Comparison of ENCODE assay signal across 7 mouse cellular contexts in the genomic region with DNA sequence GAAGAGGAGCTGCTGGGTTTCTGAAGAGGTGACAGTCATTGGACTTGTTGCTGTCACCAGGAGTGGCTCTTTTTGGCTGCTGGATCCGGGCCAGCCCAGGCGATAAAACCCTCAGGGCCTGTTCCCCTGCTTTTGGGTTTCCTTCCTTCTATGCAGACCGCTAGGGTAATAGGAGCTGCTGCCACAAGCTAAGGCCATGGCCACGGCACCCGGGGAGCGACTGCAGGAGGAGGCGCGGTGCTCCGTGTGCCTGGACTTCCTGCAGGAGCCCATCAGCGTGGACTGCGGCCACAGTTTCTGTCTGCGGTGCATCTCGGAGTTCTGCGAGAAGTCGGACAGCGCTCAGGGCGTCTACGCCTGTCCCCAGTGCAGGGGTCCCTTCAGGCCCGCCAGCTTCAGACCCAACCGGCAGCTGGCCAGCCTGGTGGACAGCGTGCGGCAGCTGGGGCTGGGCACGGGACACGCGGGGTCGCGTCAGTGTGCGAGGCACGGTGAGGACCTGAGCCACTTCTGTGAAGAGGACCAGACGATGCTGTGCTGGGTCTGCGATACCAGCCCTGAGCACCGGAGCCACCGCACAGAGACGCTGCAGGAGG. TPM values are rescaled to one million over a fixed set of nuclear protein-coding genes. Genes with fewer than 3 reads are reported as not detected.
DNase-seq lines count a peak whose midpoint lies in the region; ATAC-seq and TF ChIP-seq lines count a peak whose summit lies in the region.

A gene (plus strand): TSS at position 194 of the 596 bp plus-strand sequence.

- no peak within 1 kb of the TSS for H3K27ac ChIP-seq in lung, embryonic 15.5 days
- H3K27ac ChIP-seq in forebrain, embryonic 11.5 days (ENCODE audit: low read depth, low read length), result peak within 1 kb of the TSS; percentile 37; the same call in 1 of the 2 replicates
- no peak within 1 kb of the TSS for H3K27ac ChIP-seq in intestine, postnatal 0 days (ENCODE audit: low read depth, low read length)
- no peak within 1 kb of the TSS for H3K27ac ChIP-seq in midbrain, embryonic 15.5 days

- H3K4me2 ChIP-seq in lung, embryonic 15.5 days, result peak within 1 kb of the TSS; percentile 53
- H3K4me2 ChIP-seq in forebrain, embryonic 11.5 days (ENCODE audit: low read depth, low read length, severe bottlenecking), result peak within 1 kb of the TSS; percentile 87
- peak within 1 kb of the TSS; percentile 56 for H3K4me2 ChIP-seq in intestine, postnatal 0 days (replicated peaks; ENCODE audit: low read depth)
- peak within 1 kb of the TSS; percentile 99 for H3K4me2 ChIP-seq in midbrain, embryonic 15.5 days

- H3K36me3 ChIP-seq in lung, embryonic 15.5 days, result no peaks in the 10 kb centered on the region
- no peaks in the 10 kb centered on the region for H3K36me3 ChIP-seq in forebrain, embryonic 11.5 days (ENCODE audit: control insufficient read depth, insufficient read depth, low read length)
- H3K36me3 ChIP-seq in intestine, postnatal 0 days (ENCODE audit: control insufficient read depth, insufficient read depth), result no peaks in the 10 kb centered on the region
- no peaks in the 10 kb centered on the region for H3K36me3 ChIP-seq in midbrain, embryonic 15.5 days (replicated peaks)

- peaks cover 7% of the 10 kb centered on the region; the same call in 1 of the 2 replicates for H3K4me1 ChIP-seq in lung, embryonic 15.5 days
- 0 out of 2 replicates have a peak, but pooled peaks cover 5% of the 10 kb centered on the region for H3K4me1 ChIP-seq in forebrain, embryonic 11.5 days (replicated peaks; ENCODE audit: control insufficient read depth, insufficient read depth, low read length)
- 0 out of 2 replicates have a peak, but pooled peaks cover 5% of the 10 kb centered on the region for H3K4me1 ChIP-seq in intestine, postnatal 0 days (replicated peaks; ENCODE audit: control insufficient read depth, insufficient read depth, low read length)
- H3K4me1 ChIP-seq in midbrain, embryonic 15.5 days, result peaks cover 10% of the 10 kb centered on the region

- no peak for TF ChIP-seq CTCF in intestine, postnatal 0 days (IDR thresholded peaks at IDR 0.05; ENCODE audit: low read depth)

- no peak for DNase-seq in lung, postnatal 36 days
- DNase-seq in c-Kit-positive CD71-positive TER-119-negative erythroid progenitor cells, embryonic 14.5 days (ENCODE audit: low read depth), result peak; percentile 48
- peak; percentile 70 for DNase-seq in forebrain, embryonic 11.5 days (ENCODE audit: low spot score)
- DNase-seq in layer of hippocampus, adult 9-10 months (ENCODE audit: low spot score), result no peak

- WGBS in lung, embryonic 15.5 days, result 3% methylated on average over 34 of the region's 34 CpGs
- 3% methylated on average over 34 of the region's 34 CpGs for whole genome bisulfite sequencing in forebrain, embryonic 11.5 days
- 6% methylated on average over 34 of the region's 34 CpGs for WGBS in intestine, postnatal 0 days
- WGBS in midbrain, embryonic 15.5 days, result 2% methylated on average over 34 of the region's 34 CpGs

- peak within 1 kb of the TSS; percentile 20 for H3K4me3 ChIP-seq in lung, embryonic 15.5 days
- H3K4me3 ChIP-seq in forebrain, embryonic 11.5 days (ENCODE audit: low read depth, low read length), result peak within 1 kb of the TSS; percentile 35
- H3K4me3 ChIP-seq in intestine, postnatal 0 days (ENCODE audit: low read depth, low read length), result peak within 1 kb of the TSS; percentile 26
- peak within 1 kb of the TSS; percentile 47 for H3K4me3 ChIP-seq in midbrain, embryonic 15.5 days

- H3K9me3 ChIP-seq in lung, embryonic 15.5 days, result no peaks in the 10 kb centered on the region
- no peaks in the 10 kb centered on the region for H3K9me3 ChIP-seq in forebrain, embryonic 11.5 days (ENCODE audit: control insufficient read depth, low read length)
- no peaks in the 10 kb centered on the region for H3K9me3 ChIP-seq in intestine, postnatal 0 days (ENCODE audit: control insufficient read depth)
- H3K9me3 ChIP-seq in midbrain, embryonic 15.5 days, result no peaks in the 10 kb centered on the region

- H3K9ac ChIP-seq in lung, embryonic 15.5 days, result peak within 1 kb of the TSS; percentile 14; the same call in 1 of the 2 replicates
- peak within 1 kb of the TSS; percentile 57 for H3K9ac ChIP-seq in forebrain, embryonic 11.5 days (ENCODE audit: low read length)
- no peak within 1 kb of the TSS for H3K9ac ChIP-seq in intestine, postnatal 0 days (ENCODE audit: low read depth, low read length)
- H3K9ac ChIP-seq in midbrain, embryonic 15.5 days, result peak within 1 kb of the TSS; percentile 50

- H3K27me3 ChIP-seq in lung, embryonic 15.5 days, result peaks cover 35% of the 10 kb centered on the region
- peaks cover 2% of the 10 kb centered on the region for H3K27me3 ChIP-seq in forebrain, embryonic 11.5 days (ENCODE audit: control insufficient read depth, insufficient read depth, low read length)
- peaks cover 55% of the 10 kb centered on the region for H3K27me3 ChIP-seq in intestine, postnatal 0 days (replicated peaks; ENCODE audit: control insufficient read depth, insufficient read depth, low read length)
- H3K27me3 ChIP-seq in midbrain, embryonic 15.5 days (replicated peaks), result peaks cover 12% of the 10 kb centered on the region; the same call in 1 of the 2 replicates

- peak; percentile 57; the same call in 1 of the 2 replicates for ATAC-seq in lung, embryonic 15.5 days (ENCODE audit: borderline replicate concordance, extremely low read depth, low FRiP score, low TSS enrichment)
- no peak; the same call in 1 of the 2 replicates for ATAC-seq in forebrain, embryonic 11.5 days (replicated peaks; ENCODE audit: low FRiP score)
- 0 out of 2 replicates have a peak, but pooled peaks have one; percentile 22 for ATAC-seq in intestine, postnatal 0 days
- ATAC-seq in midbrain, embryonic 15.5 days (replicated peaks), result 0 out of 2 replicates have a peak, but pooled peaks have one; percentile 30

RNA-seq across cellular contexts. Expression of the gene that starts here (rescaled TPM):
- polyA plus RNA-seq in lung, embryonic 15.5 days (2015; fragmentation: Nextera tagmentation; extraction: Ambion mirVana), result 0.11 and 0.16 TPM in 2 replicates
- polyA plus RNA-seq in forebrain, embryonic 11.5 days (2014; fragmentation: Nextera tagmentation; extraction: Ambion mirVana), result 0.55 and 0.60 TPM in 2 replicates
- not detected in 2 replicates for polyA plus RNA-seq in intestine, postnatal 0 days (2015; fragmentation: Nextera tagmentation; extraction: Ambion mirVana)
- polyA plus RNA-seq in midbrain, embryonic 15.5 days (2015; fragmentation: Nextera tagmentation; extraction: Ambion mirVana), result 0.10 and 0.13 TPM in 2 replicates

Comparison
In these comparisons a context has a peak if more than half of its experiments do, and no peak if none do; other contexts are left out.
1. Peak in ATAC-seq, H3K4me3 ChIP-seq, H3K9ac ChIP-seq and H3K4me2 ChIP-seq in lung, embryonic 15.5 days; RNA of the gene not detected or under 1 TPM.
2. Peak in DNase-seq, H3K4me3 ChIP-seq, H3K27ac ChIP-seq, H3K9ac ChIP-seq and H3K4me2 ChIP-seq in forebrain, embryonic 11.5 days; RNA of the gene not detected or under 1 TPM.
3. Peak in ATAC-seq, H3K4me3 ChIP-seq and H3K4me2 ChIP-seq in intestine, postnatal 0 days; RNA of the gene not detected or under 1 TPM.
4. Peak in ATAC-seq, H3K4me3 ChIP-seq, H3K9ac ChIP-seq and H3K4me2 ChIP-seq in midbrain, embryonic 15.5 days; RNA of the gene not detected or under 1 TPM.